Mouse (Mus musculus) testis, adult 2 months (tissue): ENCODE measurements around the gene Slc22a16.

ENCODE experiments used
- CTCF ChIP-seq: fragments of 200-500 bp; IDR thresholded peaks from 2 replicates; pipeline ENCODE4 v1.5.1; 2012; ENCODE audit warnings: low read depth, mild to moderate bottlenecking, inconsistent platforms, low read length, moderate library complexity; ENCODE audit not compliant: control insufficient read depth, insufficient read depth, insufficient replicate concordance
- POLR2A ChIP-seq: fragments of 200-500 bp; IDR thresholded peaks from 2 replicates; pipeline ENCODE4 v1.6.1; 2012; ENCODE audit warnings: low read depth, mild to moderate bottlenecking, inconsistent platforms, low read length, moderate library complexity; ENCODE audit not compliant: control insufficient read depth

DNA sequence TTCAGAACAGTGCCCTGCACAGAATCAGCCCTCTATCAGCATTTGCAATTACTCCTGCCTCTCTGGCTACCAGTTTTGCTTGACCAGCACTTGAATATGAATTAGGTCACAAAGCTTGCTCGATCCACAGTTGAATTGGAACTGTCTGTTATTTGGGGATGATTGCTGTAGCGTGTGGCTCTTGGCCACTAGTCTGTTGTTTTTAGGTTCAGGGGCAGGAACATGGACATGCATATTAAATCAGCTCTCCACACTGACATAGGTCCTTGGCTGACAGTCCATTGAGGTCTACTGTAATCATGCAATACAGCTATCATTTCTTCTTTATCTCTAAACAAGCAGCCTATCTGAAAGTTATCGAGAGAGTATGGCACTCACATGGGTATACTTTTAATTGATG lies 62.0 kb downstream of the Slc22a16 start:
- TF ChIP-seq CTCF = no peak
- no peak for TF ChIP-seq POLR2A
